Mouse (Mus musculus): Measurements from ENCODE around the gene Itpkb. TPM values are rescaled to one million over a fixed set of nuclear protein-coding genes. Genes with fewer than 3 reads are reported as not detected.

The Itpkb gene
- polyA plus RNA-seq, 1 experiment from 2014 or later: 5.0 TPM

DNA sequence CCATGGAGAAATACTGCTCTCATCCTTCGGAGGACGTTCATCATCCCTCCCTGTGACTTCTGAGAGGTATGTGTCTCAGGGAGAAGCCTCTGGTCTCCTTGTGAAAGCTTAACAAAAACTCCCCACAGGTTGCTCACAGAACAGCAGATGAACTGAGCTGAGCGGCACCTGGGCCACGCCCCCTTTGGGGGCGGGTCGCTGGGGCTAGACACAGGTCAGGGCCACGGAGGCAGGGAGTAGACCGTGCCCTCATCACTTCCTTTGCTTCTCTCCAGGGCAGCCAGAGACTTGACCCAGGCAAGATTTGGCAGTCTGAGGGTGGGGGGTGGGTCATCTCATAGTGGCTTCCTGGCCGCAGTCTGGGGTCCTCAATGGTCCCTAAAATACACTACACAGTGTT lies 104.6 kb downstream of the Itpkb start:
- H3K4me3 ChIP-seq: no peak overlapping the region
- no peaks in the 10 kb centered on the region for H3K36me3 ChIP-seq
- H3K4me2 ChIP-seq: no peak overlapping the region
- peaks cover 11% of the 10 kb centered on the region for H3K4me1 ChIP-seq
- H3K9me3 ChIP-seq: no peaks in the 10 kb centered on the region
- no peak for ATAC-seq (ENCODE audit: extremely low read depth, insufficient number of reproducible peaks, low FRiP score, low TSS enrichment)
- WGBS: 9% methylated on average over 9 of the region's 9 CpGs
- no peak overlapping the region for H3K27ac ChIP-seq (replicated peaks)
- H3K27me3 ChIP-seq (replicated peaks): peaks cover 92% of the 10 kb centered on the region
- no peak overlapping the region for H3K9ac ChIP-seq

DNA sequence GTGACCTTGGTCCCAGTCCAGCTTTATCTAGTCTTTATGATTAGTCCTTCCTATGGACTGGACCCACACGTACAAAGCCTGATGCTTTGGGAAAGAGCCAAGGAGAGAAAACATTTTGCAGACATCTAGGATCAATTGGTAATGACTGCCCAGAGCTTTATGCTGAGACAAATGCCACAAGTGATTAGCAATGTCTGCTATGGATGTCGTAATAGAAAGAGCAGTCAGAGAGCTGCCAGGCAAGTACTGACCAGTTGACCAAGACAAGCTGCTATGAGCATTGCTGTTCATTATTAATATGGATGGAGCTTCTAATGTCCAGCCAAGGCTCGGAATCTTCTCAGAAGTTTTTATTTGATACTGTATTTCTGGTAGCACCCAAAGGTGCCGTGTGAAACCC lies 109.2 kb downstream of the Itpkb start:
- ATAC-seq (ENCODE audit: extremely low read depth, insufficient number of reproducible peaks, low FRiP score, low TSS enrichment): no peak
- 0 out of 2 replicates have a peak, but pooled peaks cover 5% of the 10 kb centered on the region for H3K4me1 ChIP-seq
- no peak overlapping the region for H3K4me2 ChIP-seq
- 64% methylated on average over 4 of the region's 4 CpGs for WGBS
- no peak overlapping the region for H3K9ac ChIP-seq
- H3K27me3 ChIP-seq (replicated peaks): peaks cover 98% of the 10 kb centered on the region
- H3K4me3 ChIP-seq: no peak overlapping the region
- H3K9me3 ChIP-seq: no peaks in the 10 kb centered on the region
- no peak overlapping the region for H3K27ac ChIP-seq (replicated peaks)
- H3K36me3 ChIP-seq: no peaks in the 10 kb centered on the region

DNA sequence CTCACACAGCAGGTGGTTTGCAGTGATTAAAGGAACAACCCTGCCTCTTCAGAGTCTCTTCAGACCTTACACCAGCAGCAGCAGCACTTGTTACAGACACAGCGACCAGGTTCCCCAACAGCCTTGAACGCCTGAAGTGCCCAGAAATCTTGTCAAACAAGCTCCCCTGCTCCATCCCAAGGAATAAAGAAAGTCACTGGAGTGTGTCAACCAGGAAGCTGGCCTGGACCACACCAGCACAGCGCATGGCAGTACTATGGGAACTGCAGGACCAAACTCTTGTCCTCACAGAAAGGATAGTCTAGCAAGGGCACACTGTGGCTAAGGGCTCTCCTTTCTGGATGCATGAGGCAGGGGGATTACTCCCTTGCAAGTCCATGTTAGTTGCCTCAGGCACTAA lies 114.1 kb downstream of the Itpkb start:
- H3K4me1 ChIP-seq: no peaks in the 10 kb centered on the region; the same call in 1 of the 2 replicates
- no peak overlapping the region for H3K4me2 ChIP-seq
- 59% methylated on average over 3 of the region's 3 CpGs for WGBS
- no peak overlapping the region for H3K27ac ChIP-seq (replicated peaks)
- H3K36me3 ChIP-seq: no peaks in the 10 kb centered on the region
- no peaks in the 10 kb centered on the region for H3K9me3 ChIP-seq
- ATAC-seq (ENCODE audit: extremely low read depth, insufficient number of reproducible peaks, low FRiP score, low TSS enrichment): no peak
- no peak overlapping the region for H3K9ac ChIP-seq
- peaks cover 77% of the 10 kb centered on the region for H3K27me3 ChIP-seq (replicated peaks)
- H3K4me3 ChIP-seq: no peak overlapping the region

DNA sequence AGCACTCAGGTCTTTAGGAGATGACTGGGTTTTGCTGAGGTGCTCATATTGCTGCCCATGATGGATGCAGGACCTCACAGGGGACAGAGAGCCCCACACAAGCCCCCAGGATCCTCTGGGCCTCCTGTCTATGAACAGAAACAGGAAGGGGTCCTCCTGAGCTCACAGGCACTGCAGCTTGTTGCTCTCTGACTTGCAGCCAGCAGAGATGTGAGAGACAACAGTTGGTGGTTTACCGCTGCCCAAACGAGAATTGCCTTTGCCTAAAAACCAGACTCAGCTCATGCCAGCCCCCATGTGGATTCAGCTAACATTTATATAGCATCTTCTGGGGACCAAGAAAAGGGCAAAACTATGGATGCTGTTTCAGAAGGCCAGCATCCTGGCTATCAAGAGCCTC lies 119.4 kb downstream of the Itpkb start:
- Histone ChIP-seq H3K4me1 (no peaks in the 10 kb centered on the region; the same call in 1 of the 2 replicates), H3K9ac (no peak overlapping the region), H3K36me3 (no peaks in the 10 kb centered on the region), H3K4me3 (no peak overlapping the region), H3K27me3 (replicated peaks) (peaks cover 69% of the 10 kb centered on the region), H3K9me3 (no peaks in the 10 kb centered on the region), H3K4me2 (no peak overlapping the region), H3K27ac (replicated peaks) (no peak overlapping the region)
- 37% methylated on average over 2 of the region's 2 CpGs for WGBS
- no peak for ATAC-seq (ENCODE audit: extremely low read depth, insufficient number of reproducible peaks, low FRiP score, low TSS enrichment)

DNA sequence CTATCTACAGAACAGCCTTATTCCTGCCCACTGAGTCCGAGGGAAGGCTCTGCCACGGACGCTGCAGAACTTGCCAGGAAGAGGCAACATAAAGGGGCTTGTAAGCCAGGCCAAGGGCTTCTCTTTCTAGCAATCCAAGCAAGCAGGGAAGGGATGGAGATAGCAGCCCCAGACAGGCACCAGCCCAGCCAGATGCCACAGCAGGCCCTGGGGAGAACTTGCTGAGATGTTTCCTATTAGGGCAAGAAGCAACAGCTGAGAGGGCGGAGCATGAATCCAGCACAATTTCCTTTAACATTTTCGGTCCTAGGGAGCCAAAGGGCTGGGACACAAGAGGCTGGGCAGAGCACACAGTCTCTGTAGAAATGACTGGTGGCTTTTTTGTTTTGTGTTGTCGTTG lies 128.0 kb downstream of the Itpkb start:
- H3K4me1 ChIP-seq: peaks cover 21% of the 10 kb centered on the region
- no peak overlapping the region for H3K9ac ChIP-seq
- H3K4me2 ChIP-seq: no peak overlapping the region
- no peaks in the 10 kb centered on the region for H3K9me3 ChIP-seq
- no peak overlapping the region for H3K4me3 ChIP-seq
- H3K27ac ChIP-seq (replicated peaks): no peak overlapping the region
- WGBS: 38% methylated on average over 6 of the region's 6 CpGs
- H3K36me3 ChIP-seq: no peaks in the 10 kb centered on the region
- ATAC-seq (ENCODE audit: extremely low read depth, insufficient number of reproducible peaks, low FRiP score, low TSS enrichment): no peak
- peaks cover 76% of the 10 kb centered on the region for H3K27me3 ChIP-seq (replicated peaks)

DNA sequence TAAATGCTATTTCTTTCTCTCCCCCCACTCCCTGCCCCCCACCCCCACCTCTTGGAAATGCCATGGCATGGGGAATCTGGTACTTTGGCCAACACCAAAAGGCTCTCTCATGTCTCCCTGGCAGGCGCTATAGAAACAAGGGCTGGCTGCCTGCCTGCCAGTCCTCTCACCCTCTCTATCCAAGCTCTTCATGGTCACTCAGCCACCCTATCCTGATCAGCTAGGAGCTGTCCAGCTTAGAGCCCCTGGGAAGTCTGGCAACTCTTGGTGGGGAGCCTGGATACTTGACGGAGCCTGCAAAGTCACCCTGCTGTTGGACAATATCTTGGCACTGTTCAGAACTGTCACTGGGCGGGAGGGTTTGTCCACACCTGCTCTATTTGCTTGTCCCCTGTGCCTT lies 128.4 kb downstream of the Itpkb start:
- Histone ChIP-seq H3K9me3 (no peaks in the 10 kb centered on the region), H3K4me3 (no peak overlapping the region), H3K4me2 (no peak overlapping the region), H3K27ac (replicated peaks) (no peak overlapping the region), H3K9ac (no peak overlapping the region), H3K36me3 (no peaks in the 10 kb centered on the region), H3K4me1 (peaks cover 21% of the 10 kb centered on the region), H3K27me3 (replicated peaks) (peaks cover 73% of the 10 kb centered on the region)
- 28% methylated on average over 3 of the region's 3 CpGs for WGBS
- no peak for ATAC-seq (ENCODE audit: extremely low read depth, insufficient number of reproducible peaks, low FRiP score, low TSS enrichment)

DNA sequence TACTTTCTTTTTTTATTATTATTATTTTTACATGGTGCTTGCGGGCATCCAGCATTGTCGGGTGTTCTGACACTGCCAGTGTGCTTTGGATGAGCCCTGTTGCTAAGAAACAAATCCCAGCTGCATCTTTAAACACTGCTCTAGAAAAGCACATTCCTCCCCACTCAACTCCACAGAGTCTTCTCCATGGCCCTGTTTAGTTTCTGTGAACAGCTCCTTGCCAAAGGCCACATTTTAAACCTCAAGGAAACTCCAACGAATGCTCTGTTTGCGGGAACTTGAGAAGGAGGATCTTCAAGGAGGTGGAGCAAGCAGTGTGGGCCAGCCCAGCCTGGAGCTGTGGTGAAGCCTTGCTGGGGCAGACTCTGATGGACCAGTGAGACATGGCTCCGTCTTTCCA lies 130.4 kb downstream of the Itpkb start:
- Histone ChIP-seq H3K4me2 (no peak overlapping the region), H3K27ac (replicated peaks) (no peak overlapping the region), H3K9me3 (no peaks in the 10 kb centered on the region), H3K27me3 (replicated peaks) (peaks cover 73% of the 10 kb centered on the region), H3K36me3 (no peaks in the 10 kb centered on the region), H3K9ac (no peak overlapping the region), H3K4me1 (peaks cover 21% of the 10 kb centered on the region), H3K4me3 (no peak overlapping the region)
- ATAC-seq (ENCODE audit: extremely low read depth, insufficient number of reproducible peaks, low FRiP score, low TSS enrichment): no peak
- whole genome bisulfite sequencing: 57% methylated on average over 5 of the region's 5 CpGs

DNA sequence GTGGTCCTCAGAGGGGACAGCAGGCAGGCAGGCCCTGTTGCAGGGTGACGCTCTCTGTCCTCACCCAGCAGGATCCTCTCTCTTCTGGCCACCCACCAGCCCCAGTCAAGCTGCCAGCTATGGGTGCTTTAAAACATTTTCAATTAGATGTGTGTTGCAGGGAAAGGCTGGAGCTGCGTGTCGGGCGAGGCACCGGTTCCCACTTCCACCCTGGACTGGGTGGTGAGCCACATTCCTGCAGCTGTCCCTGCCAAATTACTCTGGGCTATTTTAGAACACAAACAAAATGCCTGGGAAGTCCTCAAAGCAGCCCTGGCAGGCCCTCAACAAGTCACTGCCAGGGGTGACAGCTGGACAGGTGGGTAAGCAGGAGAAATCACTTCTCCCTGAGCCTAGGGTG lies 132.1 kb downstream of the Itpkb start:
- ATAC-seq (ENCODE audit: extremely low read depth, insufficient number of reproducible peaks, low FRiP score, low TSS enrichment): no peak
- Histone ChIP-seq H3K27me3 (replicated peaks) (peaks cover 57% of the 10 kb centered on the region), H3K27ac (replicated peaks) (no peak overlapping the region), H3K4me2 (no peak overlapping the region), H3K36me3 (no peaks in the 10 kb centered on the region), H3K4me3 (no peak overlapping the region), H3K4me1 (peaks cover 21% of the 10 kb centered on the region), H3K9me3 (0 out of 2 replicates have a peak, but pooled peaks cover 6% of the 10 kb centered on the region), H3K9ac (no peak overlapping the region)
- 56% methylated on average over 5 of the region's 5 CpGs for WGBS

DNA sequence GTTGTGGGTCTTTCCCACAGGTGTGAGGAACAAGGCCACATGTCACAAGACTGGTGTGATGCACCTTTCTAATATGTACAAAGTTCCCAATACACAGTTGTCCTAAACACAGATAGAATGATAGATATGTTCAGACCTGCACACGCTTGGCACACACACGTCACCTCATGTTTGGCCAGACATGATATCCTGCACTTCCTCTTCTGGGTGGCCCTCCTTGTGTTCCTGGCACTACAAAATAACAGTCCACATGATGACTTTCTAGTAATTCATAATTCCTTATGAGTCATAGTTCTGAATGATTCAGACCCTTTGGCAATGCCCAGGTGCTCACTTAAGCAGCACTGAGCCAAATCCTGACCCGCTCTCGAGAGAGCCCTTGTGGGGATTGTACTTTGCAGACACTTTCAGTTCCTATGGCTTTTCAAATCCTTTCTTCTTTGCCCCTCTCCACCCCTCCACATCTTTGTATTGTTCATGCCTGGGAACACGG lies 132.7 kb downstream of the Itpkb start:
- 0 out of 2 replicates have a peak, but pooled peaks cover 6% of the 10 kb centered on the region for H3K9me3 ChIP-seq
- no peak overlapping the region for H3K9ac ChIP-seq
- H3K27me3 ChIP-seq (replicated peaks): peaks cover 52% of the 10 kb centered on the region
- no peak overlapping the region for H3K4me3 ChIP-seq
- peaks cover 17% of the 10 kb centered on the region for H3K4me1 ChIP-seq
- WGBS: 84% methylated on average over 5 of the region's 5 CpGs
- no peak overlapping the region for H3K27ac ChIP-seq (replicated peaks)
- H3K4me2 ChIP-seq: no peak overlapping the region
- ATAC-seq (ENCODE audit: extremely low read depth, insufficient number of reproducible peaks, low FRiP score, low TSS enrichment): no peak
- no peaks in the 10 kb centered on the region for H3K36me3 ChIP-seq

DNA sequence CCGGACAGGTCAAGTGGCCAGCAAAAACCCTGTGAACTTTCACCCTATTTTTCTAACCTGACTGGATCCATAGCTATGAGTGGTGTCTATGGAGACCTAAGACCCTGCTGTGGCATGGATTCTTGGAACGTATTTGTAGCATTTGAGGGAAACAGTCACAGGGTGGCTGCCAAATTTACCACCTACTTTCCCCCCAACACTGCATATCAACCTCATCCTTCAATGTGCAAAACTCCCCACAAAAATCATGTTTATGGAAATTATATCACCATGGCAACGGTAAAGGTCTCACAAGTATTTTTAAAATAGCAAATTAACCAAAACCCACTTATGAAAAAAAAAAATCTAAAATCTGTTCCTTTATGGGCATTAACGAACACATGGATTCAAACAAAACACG lies 134.1 kb downstream of the Itpkb start:
- Histone ChIP-seq H3K4me1 (peaks cover 9% of the 10 kb centered on the region), H3K9me3 (0 out of 2 replicates have a peak, but pooled peaks cover 6% of the 10 kb centered on the region), H3K4me3 (no peak overlapping the region), H3K27me3 (replicated peaks) (peaks cover 41% of the 10 kb centered on the region), H3K36me3 (no peaks in the 10 kb centered on the region), H3K27ac (replicated peaks) (no peak overlapping the region), H3K9ac (no peak overlapping the region), H3K4me2 (no peak overlapping the region)
- no peak for ATAC-seq (ENCODE audit: extremely low read depth, insufficient number of reproducible peaks, low FRiP score, low TSS enrichment)
- 79% methylated on average over 5 of the region's 5 CpGs for WGBS

DNA sequence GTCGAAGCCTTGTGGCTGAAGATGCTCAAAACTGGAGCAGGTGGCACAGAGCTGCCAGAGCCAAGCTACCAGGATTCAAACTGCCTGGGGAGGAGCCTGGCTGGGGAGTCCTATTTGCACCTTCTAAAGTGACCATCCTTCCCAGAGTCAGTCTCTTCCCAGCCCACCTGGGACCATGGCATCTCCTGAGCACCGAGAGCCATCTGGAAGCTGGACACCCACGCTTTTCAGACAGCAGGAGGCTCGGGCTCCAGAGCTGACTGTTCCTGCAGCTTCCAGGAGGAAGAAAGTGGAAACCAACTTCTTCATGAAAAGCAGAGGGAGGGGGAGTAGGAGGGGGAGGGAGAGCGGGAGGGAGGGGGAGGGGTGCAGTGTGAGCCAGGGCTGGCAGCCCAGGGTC lies 135.3 kb downstream of the Itpkb start:
- no peaks in the 10 kb centered on the region for H3K36me3 ChIP-seq
- no peak for ATAC-seq (ENCODE audit: extremely low read depth, insufficient number of reproducible peaks, low FRiP score, low TSS enrichment)
- H3K27ac ChIP-seq (replicated peaks): no peak overlapping the region

DNA sequence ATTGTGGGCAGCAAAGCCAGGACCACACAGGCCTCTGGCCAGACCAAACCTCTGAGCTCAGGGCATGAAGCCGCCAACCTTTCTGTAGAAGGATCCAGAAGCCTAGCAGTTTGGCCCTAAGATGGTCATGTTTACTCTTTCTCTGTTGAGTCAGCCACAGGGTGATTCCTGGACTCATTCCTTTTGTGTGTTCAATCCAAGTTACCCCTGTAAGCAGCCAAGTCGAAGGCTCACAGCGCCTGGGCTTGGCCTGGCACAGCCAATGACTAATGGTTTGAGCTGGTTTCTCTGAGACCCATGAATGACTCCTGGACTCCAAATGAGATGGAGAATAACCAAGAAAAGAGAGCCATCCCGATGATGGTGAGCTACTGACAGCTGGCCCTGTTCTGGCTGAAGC lies 137.7 kb downstream of the Itpkb start:
- no peak overlapping the region for H3K4me3 ChIP-seq
- no peak overlapping the region for H3K4me2 ChIP-seq
- WGBS: 80% methylated on average over 4 of the region's 4 CpGs
- 0 out of 2 replicates have a peak, but pooled peaks cover 6% of the 10 kb centered on the region for H3K9me3 ChIP-seq
- no peak for ATAC-seq (ENCODE audit: extremely low read depth, insufficient number of reproducible peaks, low FRiP score, low TSS enrichment)
- H3K27ac ChIP-seq (replicated peaks): no peak overlapping the region
- peaks cover 22% of the 10 kb centered on the region for H3K27me3 ChIP-seq (replicated peaks)
- H3K4me1 ChIP-seq: no peaks in the 10 kb centered on the region
- H3K36me3 ChIP-seq: no peaks in the 10 kb centered on the region
- H3K9ac ChIP-seq: no peak overlapping the region

More for the DNA sequence above, 135.3 kb downstream of the Itpkb start:
- no peak overlapping the region for H3K9ac ChIP-seq
- H3K9me3 ChIP-seq: 0 out of 2 replicates have a peak, but pooled peaks cover 6% of the 10 kb centered on the region
- H3K4me2 ChIP-seq: no peak overlapping the region
- H3K4me3 ChIP-seq: no peak overlapping the region
- WGBS: 56% methylated on average over 5 of the region's 5 CpGs
- peaks cover 31% of the 10 kb centered on the region for H3K27me3 ChIP-seq (replicated peaks)
- peaks cover 9% of the 10 kb centered on the region for H3K4me1 ChIP-seq

All from heart, embryonic 13.5 days (tissue).